Mouse (Mus musculus) bone marrow macrophage, adult 2 months (primary cell): Measurements from ENCODE around the gene Vwa8.

ENCODE experiments used
- CTCF ChIP-seq: IDR thresholded peaks from 2 replicates; pipeline ENCODE4 v1.5.1; 2012; ENCODE audit warnings: low read depth, mild to moderate bottlenecking, low read length, moderate library complexity
- POLR2A ChIP-seq: IDR thresholded peaks from 2 replicates; pipeline ENCODE4 v1.6.1; 2012; ENCODE audit warnings: mild to moderate bottlenecking, low read depth, low read length, borderline replicate concordance

DNA sequence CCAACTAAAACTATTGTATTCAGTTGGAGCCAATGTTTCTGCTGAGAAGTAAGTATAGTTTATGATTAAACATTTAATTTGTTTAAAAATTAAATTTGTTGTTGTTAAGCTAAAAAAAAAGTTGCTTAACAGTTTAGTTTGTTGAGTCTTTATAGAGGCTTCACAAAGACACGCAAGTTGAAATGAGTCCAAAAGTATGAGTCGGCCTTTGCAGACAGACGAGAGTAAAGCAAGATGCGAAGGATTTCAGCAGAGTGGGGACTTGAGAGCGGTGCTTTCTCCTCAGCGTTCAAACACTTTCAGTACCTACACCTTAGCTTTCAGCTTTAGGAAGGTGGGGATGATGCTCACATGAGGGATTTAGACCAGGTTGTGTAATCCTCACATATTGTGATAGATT is 85.7 kb downstream of the Vwa8 start:
- TF ChIP-seq POLR2A = no peak
- TF ChIP-seq CTCF = no peak
